Mouse (Mus musculus) mouse trophoblast stem cell (cell line): ENCODE measurements around the gene Rad9b.

ENCODE experiments used
- in situ Hi-C, 2 experiments: fragments of 300-500 bp; cut with MseI, MboI; formaldehyde crosslinking; loops; 2 replicates in 1 of 2; 3 replicates in 1 of 2; pipeline ENCODE4 v1.15.1; 2025

Gene Rad9b

GRCm38 (mm10) chr5:122284183-122285028 lies 69.6 kb downstream of the Rad9b start, which contains the start of gene Pptc7:
TSS of gene Pptc7 (plus strand) at chr5:122284365.
- in situ Hi-C loops: no loop called here

- in situ Hi-C loops: no loop called here
Measured at GRCm38 (mm10) chr5:122283828-122284182, 70.2 kb downstream of the Rad9b start.

GRCm38 (mm10) chr5:122280827-122281462 lies 73.1 kb downstream of the Rad9b start:
- in situ Hi-C loops: no loop called here

- in situ Hi-C loops: no loop called here
Measured at GRCm38 (mm10) chr5:122280422-122280826, 73.6 kb downstream of the Rad9b start.

- in situ Hi-C loops: no loop called here
Measured at GRCm38 (mm10) chr5:122279799-122280421, 74.1 kb downstream of the Rad9b start.

GRCm38 (mm10) chr5:122278946-122279345 lies 75.1 kb downstream of the Rad9b start:
- in situ Hi-C loops: no loop called here

- in situ Hi-C loops: no loop called here
Measured at GRCm38 (mm10) chr5:122274785-122275184, 79.2 kb downstream of the Rad9b start.
